Mouse (Mus musculus) stomach, adult 2 months (tissue): ENCODE results near the gene Olfr995. TPM values are rescaled to one million over a fixed set of nuclear protein-coding genes. Genes with fewer than 3 reads are reported as not detected.

Experiments used
- polyA plus RNA-seq: library from polyadenylated mRNA; depleted of rRNA; stranded (reverse); fragments of >200 nt; gene quantifications from 2 replicates; pipeline ENCODE4 v1.2.3, GENCODE M21; 2012; rRNA removed

Gene Olfr995
- polyA plus RNA-seq, result not detected in 2 replicates

GRCm38 (mm10) chr2:85443539-85443938 is at the start of gene Olfr995:
Olfr995 (minus strand) TSS chr2:85443639.

GRCm38 (mm10) chr2:85436351-85436750 is 7.1 kb downstream of the Olfr995 start, which contains the start of gene Olfr994:
Olfr994 (minus strand) TSS chr2:85436451.

DNA sequence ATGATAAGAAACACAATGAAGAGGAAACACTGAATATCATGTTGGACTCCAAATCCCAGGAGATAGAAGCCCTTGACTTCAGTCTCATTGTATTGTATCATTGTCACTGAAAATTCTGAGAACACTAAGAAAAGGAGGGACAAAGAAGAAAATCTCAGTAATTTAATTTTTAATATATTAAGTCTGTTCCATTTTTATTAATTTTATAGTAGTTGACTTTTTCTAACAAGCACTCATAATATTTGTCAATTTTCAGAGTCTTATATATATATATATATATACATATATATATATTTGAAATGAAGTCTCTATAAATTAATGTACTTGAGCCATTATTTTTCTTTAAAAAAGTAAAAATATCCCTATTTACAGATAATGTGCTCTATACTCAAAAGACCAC is 28.7 kb downstream of the Olfr995 start, which contains the start of gene Olfr993:
Olfr993 (minus strand) TSS at position 101 of the 400 bp plus-strand sequence.

GRCm38 (mm10) chr2:85409369-85409768 is 34.1 kb downstream of the Olfr995 start, which contains the start of gene Olfr992:
Olfr992 (minus strand) TSS chr2:85409469.

Other genes with a start within 250 kb of the Olfr995 start
- 0.60 and 0.89 TPM in 2 replicates for gene Lrrc55, start 246.4 kb downstream of the Olfr995 start, polyA plus RNA-seq
- not detected in 2 replicates for gene Olfr987, start 104.3 kb downstream of the Olfr995 start, polyA plus RNA-seq
- gene Olfr988, start 80.4 kb downstream of the Olfr995 start, polyA plus RNA-seq, result not detected in 2 replicates
- not detected in 2 replicates for gene Olfr992, start 34.2 kb downstream of the Olfr995 start, polyA plus RNA-seq
- gene Olfr993, start 28.8 kb downstream of the Olfr995 start, polyA plus RNA-seq, result not detected in 2 replicates
- gene Olfr994, start 7.2 kb downstream of the Olfr995 start, polyA plus RNA-seq, result not detected in 2 replicates
- gene 4833423E24Rik, start 75.4 kb upstream of the Olfr995 start, polyA plus RNA-seq, result 2.0 and 2.9 TPM in 2 replicates
- gene Olfr996, start 135.6 kb upstream of the Olfr995 start, polyA plus RNA-seq, result not detected in 2 replicates
- not detected in 2 replicates for gene Olfr998, start 145.3 kb upstream of the Olfr995 start, polyA plus RNA-seq
- not detected in 2 replicates for gene Olfr1000, start 168.3 kb upstream of the Olfr995 start, polyA plus RNA-seq
- gene Olfr1002, start 207.1 kb upstream of the Olfr995 start, polyA plus RNA-seq, result not detected in 2 replicates
- not detected in 2 replicates for gene Olfr154, start 220.8 kb upstream of the Olfr995 start, polyA plus RNA-seq
- not detected in 2 replicates for gene Olfr1006, start 235.1 kb upstream of the Olfr995 start, polyA plus RNA-seq
- not detected in 2 replicates for gene Olfr1008, start 245.8 kb upstream of the Olfr995 start, polyA plus RNA-seq